Mouse (Mus musculus) neural tube, embryonic 12.5 days (tissue): ENCODE data around the gene Eif2b2. TPM values are rescaled to one million over a fixed set of nuclear protein-coding genes. Genes with fewer than 3 reads are reported as not detected.

Source experiments
- ATAC-seq: fragments of 200-750 bp; cut with Nextera tagmentation; 2 replicates; pipeline ENCODE4 v1.8.0; 2017; ENCODE audit warnings: low read depth, mild to moderate bottlenecking, moderate TSS enrichment, moderate library complexity; ENCODE audit not compliant: low FRiP score
- H3K27ac ChIP-seq: fragments of 300-500 bp; sonication (generic); 2 replicates; pipeline ENCODE4 v1.5.1; 2016
- H3K27me3 ChIP-seq: fragments of 300-500 bp; sonication (generic); replicated peaks from 2 replicates; pipeline ENCODE4 v1.6.1; 2016; ENCODE audit warnings: mild to moderate bottlenecking
- H3K36me3 ChIP-seq: fragments of 300-500 bp; sonication (generic); 2 replicates; pipeline ENCODE4 v1.6.1; 2016; ENCODE audit warnings: mild to moderate bottlenecking
- H3K4me1 ChIP-seq: fragments of 300-500 bp; sonication (generic); 2 replicates; pipeline ENCODE4 v1.6.1; 2016
- H3K4me2 ChIP-seq: fragments of 300-500 bp; sonication (generic); replicated peaks from 2 replicates; pipeline ENCODE4 v1.6.1; 2016; ENCODE audit warnings: mild to moderate bottlenecking
- H3K4me3 ChIP-seq: fragments of 300-500 bp; sonication (generic); 2 replicates; pipeline ENCODE4 v1.5.1; 2016
- H3K9ac ChIP-seq: fragments of 300-500 bp; sonication (generic); 2 replicates; pipeline ENCODE4 v1.6.1; 2016; ENCODE audit warnings: mild to moderate bottlenecking
- H3K9me3 ChIP-seq: fragments of 300-500 bp; sonication (generic); 2 replicates; pipeline ENCODE4 v1.6.1; 2016; ENCODE audit warnings: mild to moderate bottlenecking
- WGBS: fragments of 180-500 bp; shearing (Covaris S2); methylation state at CpG from one replicate; pipeline ENCODE4 v1.1.7; 2016; 5-methylcytosine and 5-hydroxymethylcytosine counted together
- polyA plus RNA-seq: library from polyadenylated mRNA; unstranded; fragments of >200 nt; fragmentation: Nextera tagmentation; extraction: Ambion mirVana; gene quantifications from 2 replicates; pipeline ENCODE4 v1.2.1, GENCODE M21; 2016

Gene Eif2b2
- polyA plus RNA-seq, 1 experiment from 2014 or later = 107 TPM

DNA sequence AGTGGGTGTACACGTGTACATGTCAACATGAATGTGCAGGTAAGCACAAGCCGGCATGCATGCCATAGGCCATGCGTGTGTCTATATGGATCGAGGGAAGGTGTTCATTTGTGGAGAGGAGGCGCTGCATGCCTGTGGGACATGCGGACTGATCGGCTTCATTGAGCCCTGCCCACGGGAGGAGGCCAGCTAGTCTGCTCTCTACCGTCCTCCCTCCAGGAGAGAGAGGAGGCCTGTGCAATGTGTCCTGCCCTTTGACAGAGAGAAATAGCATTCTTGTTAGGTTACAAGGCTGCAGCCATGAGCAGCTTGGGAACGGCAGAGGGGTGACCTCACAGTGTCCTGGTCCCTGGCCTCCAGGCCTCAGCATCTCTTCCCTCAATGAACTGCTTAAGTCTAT is 23.1 kb upstream of the Eif2b2 start:
- Histone ChIP-seq H3K36me3 (no peaks in the 10 kb centered on the region), H3K4me1 (peaks cover 35% of the 10 kb centered on the region), H3K4me2 (no peak overlapping the region), H3K4me3 (no peak overlapping the region), H3K27me3 (no peaks in the 10 kb centered on the region), H3K9ac (no peak overlapping the region), H3K9me3 (no peaks in the 10 kb centered on the region), H3K27ac (no peak overlapping the region)
- WGBS = 83% methylated on average over 10 of the region's 10 CpGs
- no peak for ATAC-seq

- Histone ChIP-seq H3K27ac (no peak overlapping the region), H3K9me3 (no peaks in the 10 kb centered on the region), H3K9ac (no peak overlapping the region), H3K27me3 (no peaks in the 10 kb centered on the region), H3K36me3 (no peaks in the 10 kb centered on the region), H3K4me3 (no peak overlapping the region), H3K4me1 (peaks cover 35% of the 10 kb centered on the region), H3K4me2 (no peak overlapping the region)
- 81% methylated on average over 7 of the region's 7 CpGs for WGBS
- ATAC-seq = no peak
These were observed 21.9 kb upstream of the Eif2b2 start for GRCm38 (mm10) chr12:85197371-85197770.

DNA sequence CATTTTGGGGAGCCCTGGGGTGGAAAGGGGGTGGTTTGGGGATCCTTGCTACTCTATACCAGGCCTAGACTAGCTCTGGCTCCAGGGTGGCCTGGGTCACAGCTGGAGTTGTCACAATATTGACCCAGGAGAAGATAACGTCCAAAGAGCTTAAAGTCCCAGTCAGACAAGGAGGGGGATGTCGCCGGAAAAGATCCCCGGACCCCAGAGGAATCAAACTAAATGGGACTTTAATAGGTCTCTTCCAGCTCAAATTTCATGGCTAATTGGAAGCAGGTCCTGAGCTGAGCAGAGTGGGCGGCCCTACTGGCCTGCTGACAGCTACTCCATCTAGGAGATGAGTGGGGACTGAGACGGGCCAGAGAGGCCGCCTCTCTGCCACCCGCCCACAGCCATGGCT is 21.3 kb upstream of the Eif2b2 start:
- H3K9ac ChIP-seq = no peak overlapping the region
- no peak overlapping the region for H3K4me2 ChIP-seq
- H3K9me3 ChIP-seq = no peaks in the 10 kb centered on the region
- no peak for ATAC-seq
- WGBS = 31% methylated on average over 8 of the region's 8 CpGs
- no peaks in the 10 kb centered on the region for H3K36me3 ChIP-seq
- no peak overlapping the region for H3K27ac ChIP-seq
- H3K4me1 ChIP-seq = peaks cover 30% of the 10 kb centered on the region
- H3K27me3 ChIP-seq = no peaks in the 10 kb centered on the region
- no peak overlapping the region for H3K4me3 ChIP-seq

GRCm38 (mm10) chr12:85199954-85200353 is 19.3 kb upstream of the Eif2b2 start:
- no peaks in the 10 kb centered on the region for H3K36me3 ChIP-seq
- H3K4me1 ChIP-seq = peaks cover 24% of the 10 kb centered on the region
- H3K27ac ChIP-seq = no peak overlapping the region
- ATAC-seq = no peak
- H3K27me3 ChIP-seq = no peaks in the 10 kb centered on the region
- WGBS = 79% methylated on average over 1 of the region's 1 CpGs
- no peak overlapping the region for H3K9ac ChIP-seq
- no peak overlapping the region for H3K4me2 ChIP-seq
- no peaks in the 10 kb centered on the region for H3K9me3 ChIP-seq
- no peak overlapping the region for H3K4me3 ChIP-seq

DNA sequence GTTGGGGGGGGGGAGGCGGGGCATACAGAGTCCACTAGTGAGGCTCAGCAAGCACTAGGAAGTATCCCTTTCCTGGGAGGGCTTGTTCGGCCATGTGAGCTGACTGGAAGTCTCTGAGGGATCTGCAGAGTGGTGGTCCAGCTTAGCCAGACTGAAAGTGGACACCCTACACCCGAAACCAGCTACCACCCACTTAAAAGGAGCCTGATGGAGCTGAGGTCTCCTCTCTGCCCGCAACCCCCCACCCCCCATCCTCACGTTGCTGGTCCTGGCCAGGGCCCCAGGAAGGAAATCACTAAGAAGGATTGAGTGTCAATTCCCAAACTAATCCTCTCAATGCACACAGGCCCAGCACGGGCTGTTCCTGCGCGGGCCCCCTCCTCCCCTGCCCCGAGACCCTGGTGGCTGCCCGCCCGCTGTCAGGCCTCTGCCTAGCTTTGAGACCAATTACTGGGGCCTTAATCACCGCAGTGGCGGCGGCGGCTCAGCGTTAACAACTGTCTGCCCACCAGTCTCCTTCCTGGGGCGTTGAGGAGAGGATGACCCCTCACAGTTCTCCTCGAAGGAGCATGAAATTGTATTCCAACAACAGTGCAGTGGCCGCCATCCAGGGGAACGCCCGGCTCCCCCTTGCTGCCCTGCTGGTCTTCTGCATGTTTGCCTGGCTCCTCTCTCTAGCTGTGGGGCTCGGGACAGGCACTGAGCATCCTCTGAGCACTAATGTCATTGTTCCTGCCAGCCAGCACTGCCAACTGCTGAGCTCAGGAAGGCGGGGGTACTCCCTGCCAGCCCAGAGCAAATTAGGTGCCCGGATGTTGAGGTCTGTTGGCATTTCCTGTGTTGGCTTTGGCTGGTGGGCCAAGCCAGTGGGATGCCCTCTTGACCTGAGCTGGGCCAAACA is 18.1 kb upstream of the Eif2b2 start:
- H3K27ac ChIP-seq = 0 out of 2 replicates have a peak overlapping the region, but pooled peaks have one; percentile 0
- peaks cover 20% of the 10 kb centered on the region for H3K4me1 ChIP-seq
- no peak overlapping the region for H3K4me3 ChIP-seq
- H3K9ac ChIP-seq = no peak overlapping the region; the same call in 1 of the 2 replicates
- 17% methylated on average over 24 of the region's 24 CpGs for WGBS
- H3K36me3 ChIP-seq = no peaks in the 10 kb centered on the region
- H3K27me3 ChIP-seq = no peaks in the 10 kb centered on the region
- H3K4me2 ChIP-seq = peak overlapping the region; percentile 37
- ATAC-seq = peak; percentile 17; the same call in 1 of the 2 replicates
- H3K9me3 ChIP-seq = no peaks in the 10 kb centered on the region

- Histone ChIP-seq H3K9me3 (no peaks in the 10 kb centered on the region), H3K4me2 (no peak overlapping the region), H3K4me3 (no peak overlapping the region), H3K4me1 (peaks cover 19% of the 10 kb centered on the region), H3K9ac (no peak overlapping the region), H3K36me3 (no peaks in the 10 kb centered on the region), H3K27ac (no peak overlapping the region), H3K27me3 (no peaks in the 10 kb centered on the region)
- WGBS = 77% methylated on average over 2 of the region's 2 CpGs
- no peak for ATAC-seq
These were observed 17.5 kb upstream of the Eif2b2 start for GRCm38 (mm10) chr12:85201830-85202147.

DNA sequence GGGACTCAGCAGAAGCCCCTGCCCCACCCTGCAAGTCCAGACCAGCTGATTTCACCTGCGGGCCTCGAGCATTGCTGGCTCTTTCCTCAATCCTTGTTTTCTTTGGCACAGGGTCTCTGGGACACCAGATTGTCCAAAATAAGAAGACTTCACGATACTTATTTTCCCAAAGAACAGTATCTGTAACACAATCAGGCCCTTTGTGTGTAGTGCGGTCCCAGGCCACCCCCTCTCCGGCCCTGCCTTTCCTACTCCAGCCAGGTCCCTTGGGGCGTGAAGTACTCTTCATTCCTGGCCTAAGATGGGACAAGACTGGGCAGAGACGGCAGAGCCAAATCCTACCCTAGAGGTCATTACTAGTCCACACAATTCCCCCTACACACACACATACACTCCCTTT is 17.1 kb upstream of the Eif2b2 start:
- ATAC-seq = no peak
- WGBS = 85% methylated on average over 7 of the region's 7 CpGs
- H3K27me3 ChIP-seq = no peaks in the 10 kb centered on the region
- H3K9me3 ChIP-seq = no peaks in the 10 kb centered on the region
- H3K4me2 ChIP-seq = no peak overlapping the region
- H3K4me1 ChIP-seq = peaks cover 16% of the 10 kb centered on the region
- H3K4me3 ChIP-seq = no peak overlapping the region
- no peaks in the 10 kb centered on the region for H3K36me3 ChIP-seq
- no peak overlapping the region for H3K27ac ChIP-seq
- no peak overlapping the region for H3K9ac ChIP-seq

DNA sequence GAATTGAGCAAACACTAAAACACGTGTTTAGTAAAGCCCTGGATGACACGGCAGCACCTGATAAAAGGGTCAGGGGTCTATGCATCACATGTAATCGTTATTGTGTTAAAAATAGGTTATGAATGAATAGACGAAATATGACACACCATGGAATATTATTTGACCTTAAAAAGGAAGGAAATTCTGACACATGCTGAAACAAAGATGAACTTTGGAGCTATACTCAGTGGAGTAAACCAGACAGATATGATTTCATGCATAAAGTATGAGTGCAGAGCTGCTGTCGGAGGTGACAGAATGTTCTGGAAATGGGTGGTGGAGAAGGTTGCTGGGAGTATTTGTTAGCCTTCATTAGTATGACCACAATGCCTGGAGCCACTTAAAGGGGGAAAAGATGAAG is 15.6 kb upstream of the Eif2b2 start:
- WGBS = 87% methylated on average over 5 of the region's 5 CpGs
- no peak overlapping the region for H3K4me2 ChIP-seq
- H3K9ac ChIP-seq = no peak overlapping the region
- no peaks in the 10 kb centered on the region for H3K36me3 ChIP-seq
- ATAC-seq = no peak
- no peaks in the 10 kb centered on the region for H3K27me3 ChIP-seq
- no peak overlapping the region for H3K4me3 ChIP-seq
- H3K4me1 ChIP-seq = peaks cover 9% of the 10 kb centered on the region
- H3K9me3 ChIP-seq = no peaks in the 10 kb centered on the region
- no peak overlapping the region for H3K27ac ChIP-seq

DNA sequence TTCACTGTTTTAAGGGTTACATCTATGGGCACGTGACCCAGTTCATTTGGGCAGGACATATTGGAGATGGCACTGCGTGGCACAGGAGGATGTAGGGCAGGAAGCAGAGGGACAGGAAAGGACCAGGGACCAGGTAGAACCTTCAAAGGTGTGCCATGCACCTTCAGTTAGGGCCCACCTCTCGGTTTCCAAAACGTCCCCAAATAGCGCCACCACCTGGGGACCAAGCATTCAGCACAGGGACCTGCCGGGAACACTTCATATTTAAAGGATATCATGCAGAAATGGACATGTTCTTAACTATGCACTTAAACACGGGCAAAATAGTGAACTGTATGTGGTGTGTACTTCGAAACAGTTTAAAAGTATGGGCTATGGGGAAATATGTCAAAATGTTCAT is 15.2 kb upstream of the Eif2b2 start:
- H3K27ac ChIP-seq = no peak overlapping the region
- H3K9me3 ChIP-seq = no peaks in the 10 kb centered on the region
- peaks cover 9% of the 10 kb centered on the region for H3K4me1 ChIP-seq
- WGBS = 53% methylated on average over 8 of the region's 8 CpGs
- H3K9ac ChIP-seq = no peak overlapping the region
- no peak overlapping the region for H3K4me2 ChIP-seq
- no peaks in the 10 kb centered on the region for H3K27me3 ChIP-seq
- ATAC-seq = no peak
- no peak overlapping the region for H3K4me3 ChIP-seq
- H3K36me3 ChIP-seq = no peaks in the 10 kb centered on the region

DNA sequence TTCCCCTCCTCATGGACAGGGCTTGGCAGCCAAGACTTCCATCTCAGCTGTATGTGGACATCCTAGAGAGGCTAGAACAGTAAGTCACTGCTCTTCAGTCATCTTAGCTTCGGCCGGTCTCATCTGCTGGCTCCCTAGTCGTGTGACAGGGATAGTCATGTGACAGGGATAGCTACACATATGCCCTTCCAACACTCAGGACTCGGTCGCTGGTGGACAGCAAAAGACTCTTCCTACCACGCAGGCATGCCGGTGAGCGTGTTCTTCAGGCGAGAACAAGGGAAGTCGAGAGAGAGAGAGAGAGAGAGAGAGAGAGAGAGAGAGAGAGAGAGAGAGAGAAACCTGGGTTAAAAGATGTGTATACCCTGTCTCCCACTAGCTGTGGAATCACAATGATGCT is 13.9 kb upstream of the Eif2b2 start:
- no peaks in the 10 kb centered on the region for H3K27me3 ChIP-seq
- no peaks in the 10 kb centered on the region for H3K36me3 ChIP-seq
- no peak overlapping the region for H3K27ac ChIP-seq
- ATAC-seq = no peak
- H3K4me3 ChIP-seq = no peak overlapping the region
- WGBS = 90% methylated on average over 10 of the region's 10 CpGs
- H3K4me2 ChIP-seq = no peak overlapping the region
- H3K9ac ChIP-seq = no peak overlapping the region
- no peaks in the 10 kb centered on the region for H3K9me3 ChIP-seq
- peaks cover 9% of the 10 kb centered on the region for H3K4me1 ChIP-seq

GRCm38 (mm10) chr12:85208687-85209199 is 10.5 kb upstream of the Eif2b2 start:
- Histone ChIP-seq H3K4me1 (no peaks in the 10 kb centered on the region), H3K4me3 (no peak overlapping the region), H3K9me3 (no peaks in the 10 kb centered on the region), H3K27ac (no peak overlapping the region), H3K4me2 (no peak overlapping the region), H3K9ac (no peak overlapping the region), H3K36me3 (no peaks in the 10 kb centered on the region), H3K27me3 (no peaks in the 10 kb centered on the region)
- no peak for ATAC-seq
- 36% methylated on average over 7 of the region's 7 CpGs for WGBS

DNA sequence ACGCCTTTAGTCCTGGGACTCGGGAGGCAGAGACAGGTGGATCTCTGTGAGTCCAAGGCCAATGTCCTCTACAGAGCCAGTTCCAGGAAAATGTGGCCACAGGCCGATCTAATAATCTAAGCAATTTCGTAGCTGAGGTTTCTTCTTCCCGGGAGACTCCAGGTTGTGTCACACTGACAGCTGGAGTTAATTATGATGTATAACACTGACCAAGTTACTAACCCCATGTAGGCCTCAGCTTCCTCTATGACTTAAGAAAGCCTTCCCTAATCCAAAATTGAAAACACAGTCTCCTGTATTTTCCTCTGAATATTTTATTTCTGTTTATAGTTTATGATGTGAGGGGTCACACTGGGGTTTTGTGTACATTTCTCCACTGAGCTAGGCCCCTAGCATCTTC is 4.2 kb upstream of the Eif2b2 start:
- H3K9ac ChIP-seq = no peak overlapping the region
- H3K4me2 ChIP-seq = no peak overlapping the region
- no peak for ATAC-seq
- 88% methylated on average over 5 of the region's 5 CpGs for WGBS
- H3K9me3 ChIP-seq = no peaks in the 10 kb centered on the region
- no peaks in the 10 kb centered on the region for H3K27me3 ChIP-seq
- H3K4me1 ChIP-seq = peaks cover 9% of the 10 kb centered on the region
- no peak overlapping the region for H3K4me3 ChIP-seq
- H3K27ac ChIP-seq = no peak overlapping the region
- H3K36me3 ChIP-seq = no peaks in the 10 kb centered on the region
